Mouse (Mus musculus) gastrocnemius, postnatal 14 days (tissue): ENCODE results near the gene Taf1c. TPM values are rescaled to one million over a fixed set of nuclear protein-coding genes. Genes with fewer than 3 reads are reported as not detected.

Experiments used
- DNase-seq: peaks from one replicate; pipeline ENCODE4 v3.0.0; 2021; ENCODE audit warnings: mixed read lengths
- intact Hi-C: fragments of 180-260 bp; cut with DNase I; formaldehyde crosslinking; loops from one replicate; pipeline ENCODE4 v1.15.1; 2025; ENCODE audit warnings: low total_unique reads
- total RNA-seq, 2 experiments: library from RNA; stranded (reverse); gene quantifications; 2 replicates each; pipeline ENCODE4 v1.2.3; 2021

Taf1c gene
- total RNA-seq, 2 experiments from 2014 or later = 3.5 to 3.6 TPM

DNA sequence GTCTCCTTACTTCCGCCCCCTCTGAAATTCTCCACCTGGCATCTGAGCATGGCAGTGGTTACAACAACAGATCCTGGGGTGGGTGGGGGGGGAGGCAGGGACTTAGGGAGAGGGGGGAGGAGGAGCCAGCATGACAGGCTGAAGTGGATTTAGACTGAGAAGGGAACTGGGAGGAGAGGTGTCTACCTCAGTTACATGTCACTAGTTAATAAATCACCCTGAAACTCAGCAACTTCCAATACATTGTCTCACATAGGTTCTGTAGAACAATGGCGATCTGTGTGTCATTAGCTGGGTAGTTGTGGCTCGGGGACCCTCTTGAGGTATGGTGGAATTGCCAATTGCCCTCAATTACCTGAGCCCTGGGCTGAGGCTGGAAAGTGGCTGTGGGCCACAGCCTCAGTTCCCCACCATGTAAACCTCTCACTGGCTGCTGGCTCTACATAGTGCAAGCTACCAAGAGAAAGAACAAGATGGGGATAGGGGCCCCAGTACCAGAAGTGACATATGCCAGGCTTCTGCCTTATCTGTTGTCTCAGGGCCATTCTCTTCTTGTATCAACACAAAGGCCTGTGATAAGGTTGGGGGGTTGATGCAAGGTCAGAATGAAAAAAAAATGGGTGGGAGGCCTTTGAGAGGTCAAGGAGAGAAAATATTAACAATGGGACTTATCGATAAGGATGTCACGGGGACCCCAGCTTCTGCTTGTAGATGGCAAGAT lies 24.4 kb downstream of the Taf1c start:
- DNase-seq = no peak
- intact Hi-C loops = no loop called here

GRCm38 (mm10) chr8:119579096-119579495 lies 25.9 kb downstream of the Taf1c start:
- intact Hi-C loops = no loop called here
- DNase-seq = no peak

- intact Hi-C loops = no loop called here
- no peak for DNase-seq
Observed at GRCm38 (mm10) chr8:119575366-119575726, 29.7 kb downstream of the Taf1c start.

DNA sequence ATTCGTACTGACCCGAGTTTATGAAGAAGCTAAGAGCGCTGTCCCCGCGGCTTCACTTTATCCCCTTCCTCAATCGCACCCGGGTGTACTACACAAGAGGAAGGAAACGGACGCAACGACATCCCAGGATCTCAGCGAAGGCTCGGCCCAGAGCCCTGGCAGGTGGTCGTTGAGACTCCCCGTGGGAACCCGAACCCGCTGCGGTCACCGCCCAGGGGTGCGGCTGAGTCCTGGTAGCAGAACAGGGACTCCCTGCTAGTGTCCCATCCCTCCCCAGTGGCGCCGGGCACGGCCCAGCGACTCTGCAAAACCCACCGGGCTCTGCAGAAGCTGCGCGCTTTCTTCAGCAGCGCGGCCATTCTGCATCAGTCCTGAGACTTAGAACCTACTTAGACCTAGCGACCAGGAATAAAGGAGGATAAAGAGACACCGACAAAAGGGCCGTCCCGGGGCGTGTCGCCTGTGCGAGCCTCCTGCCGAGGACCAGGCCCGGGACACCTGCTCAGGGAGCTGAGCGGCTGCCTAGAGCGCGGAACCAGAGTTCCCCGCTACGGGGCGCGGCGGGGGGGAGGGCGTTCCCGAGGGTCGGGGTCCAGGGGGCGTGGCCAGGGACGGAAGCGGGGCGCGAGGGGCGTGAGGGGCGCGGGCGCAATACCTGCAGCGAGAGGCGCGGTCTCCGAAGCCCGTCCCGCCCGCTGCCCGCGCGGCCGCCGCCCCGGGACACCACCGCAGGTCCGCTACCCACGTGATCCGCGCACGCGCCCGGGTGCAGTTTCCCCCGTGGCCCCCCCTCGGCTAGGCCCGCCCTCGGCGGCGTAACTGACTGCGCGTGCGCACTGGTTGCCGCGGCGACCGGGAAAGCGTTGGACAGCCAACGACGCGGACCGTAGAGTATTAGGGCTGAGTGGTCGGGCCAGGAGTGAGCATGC lies 30.3 kb downstream of the Taf1c start, which contains the start of the genes Hsdl1 and Dnaaf1:
Gene Hsdl1 (minus strand): TSS at position 747 of the 929 bp plus-strand sequence.
Gene Dnaaf1 (plus strand): TSS at position 799 of the 929 bp plus-strand sequence.
- intact Hi-C loops = no loop called here
- DNase-seq = peak; percentile 97

GRCm38 (mm10) chr8:119572411-119572810 lies 32.6 kb downstream of the Taf1c start:
- intact Hi-C loops = no loop called here
- DNase-seq = no peak

- no peak for DNase-seq
Observed at GRCm38 (mm10) chr8:119571135-119571534, 33.9 kb downstream of the Taf1c start.

GRCm38 (mm10) chr8:119569881-119570280 lies 35.1 kb downstream of the Taf1c start:
- intact Hi-C loops = no loop called here
- DNase-seq = no peak

More at GRCm38 (mm10) chr8:119571135-119571534, 33.9 kb downstream of the Taf1c start:
- intact Hi-C loops = no loop called here

GRCm38 (mm10) chr8:119568951-119569350 lies 36.1 kb downstream of the Taf1c start:
- intact Hi-C loops = no loop called here
- no peak for DNase-seq

DNA sequence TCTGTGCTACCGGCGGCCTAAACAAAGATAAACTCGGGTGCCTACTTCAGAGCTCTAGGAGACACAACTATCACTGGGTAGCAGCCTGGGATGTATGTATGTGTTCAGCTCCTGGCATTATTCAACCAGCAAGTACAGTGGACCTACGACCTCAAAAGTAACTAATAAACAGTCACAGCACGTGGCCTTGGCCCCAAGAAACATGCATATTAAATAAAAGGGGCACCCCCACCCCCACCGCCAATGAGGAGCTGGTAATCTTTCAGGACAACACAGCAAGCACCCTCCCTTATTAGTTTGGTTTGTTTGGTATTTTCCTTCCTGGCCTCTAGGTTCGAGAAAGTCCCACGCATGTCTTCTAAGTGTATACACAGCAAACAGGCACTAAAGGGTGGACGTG lies 36.8 kb downstream of the Taf1c start:
- intact Hi-C loops = no loop called here

GRCm38 (mm10) chr8:119566367-119566766 lies 38.7 kb downstream of the Taf1c start:
- intact Hi-C loops = no loop called here
- no peak for DNase-seq

More for the DNA sequence above, 36.8 kb downstream of the Taf1c start:
- no peak for DNase-seq

DNA sequence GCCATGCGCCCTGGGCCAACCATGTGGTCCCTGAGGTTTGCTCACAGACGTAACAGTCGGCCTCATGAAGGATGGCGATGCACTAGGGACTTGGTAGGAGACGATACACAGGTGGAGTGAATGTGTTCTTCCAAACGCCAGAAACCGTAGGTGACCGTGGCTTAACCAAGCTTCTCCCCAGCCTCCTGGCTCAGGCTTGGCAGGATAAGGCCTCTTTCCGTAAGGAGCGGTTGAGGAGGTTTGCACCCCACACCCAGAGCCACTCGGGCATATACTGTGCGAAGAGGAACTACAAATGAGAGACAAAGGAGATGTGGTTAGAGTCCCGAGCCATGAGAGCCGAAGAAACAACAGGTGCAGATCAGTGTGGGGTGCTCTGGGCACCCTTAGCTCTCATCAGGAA lies 41.2 kb downstream of the Taf1c start:
- intact Hi-C loops = no loop called here
- no peak for DNase-seq

DNA sequence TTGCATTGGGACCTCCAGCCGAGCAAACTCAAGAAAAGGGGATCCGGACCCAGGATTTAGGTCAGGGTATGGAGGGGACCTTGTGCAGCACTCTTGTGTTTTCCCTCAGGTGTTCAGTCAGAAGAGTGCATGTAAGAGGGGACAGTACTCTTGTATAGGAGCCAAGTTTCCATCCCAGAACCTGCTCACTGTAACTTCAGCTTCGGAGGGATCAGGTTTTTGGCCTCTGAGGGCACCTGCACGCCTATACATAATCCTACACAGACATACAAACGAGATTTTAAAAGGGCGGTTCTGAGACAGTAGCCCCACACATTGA lies 45.7 kb downstream of the Taf1c start:
- DNase-seq = no peak
- intact Hi-C loops = no loop called here

GRCm38 (mm10) chr8:119558603-119559401 lies 46.2 kb downstream of the Taf1c start, which contains the start of gene Mbtps1:
TSS of gene Mbtps1 (minus strand) at chr8:119558735.
- DNase-seq = peak; percentile 98
- intact Hi-C loops = no loop called here

- peak; percentile 82 for DNase-seq
- intact Hi-C loops = no loop called here
Observed at GRCm38 (mm10) chr8:119557821-119558602, 47.0 kb downstream of the Taf1c start.

GRCm38 (mm10) chr8:119557132-119557531 lies 47.9 kb downstream of the Taf1c start:
- DNase-seq = no peak
- intact Hi-C loops = no loop called here

- intact Hi-C loops = no loop called here
- DNase-seq = no peak
Observed at GRCm38 (mm10) chr8:119555861-119556260, 49.2 kb downstream of the Taf1c start.

- no peak for DNase-seq
- intact Hi-C loops = no loop called here
Observed at GRCm38 (mm10) chr8:119552967-119553366, 52.1 kb downstream of the Taf1c start.

GRCm38 (mm10) chr8:119548560-119549113 lies 56.4 kb downstream of the Taf1c start:
- no peak for DNase-seq
- intact Hi-C loops = no loop called here
